Mouse (Mus musculus) left cerebral cortex, postnatal 10 days (tissue): ENCODE data around the gene Kif14. TPM values are rescaled to one million over a fixed set of nuclear protein-coding genes. Genes with fewer than 3 reads are reported as not detected.

Experiments used
- DNase-seq, 2 experiments: peaks; one replicate each; pipeline ENCODE4 v3.0.0; 2021 to 2022; ENCODE audit warnings: low spot score in 2 of 2, mixed read lengths in 1 of 2; ENCODE audit errors: extremely low spot score in 1 of 2
- intact Hi-C: fragments of 180-260 bp; cut with DNase I; formaldehyde crosslinking; loops from one replicate; pipeline ENCODE4 v1.15.1; 2025
- total RNA-seq, 2 experiments: library from RNA; stranded (reverse); gene quantifications; 2 replicates each; pipeline ENCODE4 v1.2.3; 2021

Kif14 gene
- total RNA-seq, 2 experiments from 2014 or later: 0.75 to 0.79 TPM

- no peak for DNase-seq
- intact Hi-C loops: no loop called here
Observed at GRCm38 (mm10) chr1:136570298-136570653, 104.1 kb downstream of the Kif14 start.

- no peak for DNase-seq
- intact Hi-C loops: no loop called here
Observed at GRCm38 (mm10) chr1:136570976-136571375, 104.8 kb downstream of the Kif14 start.

GRCm38 (mm10) chr1:136571530-136571929 is 105.4 kb downstream of the Kif14 start:
- intact Hi-C loops: no loop called here
- DNase-seq: no peak

- DNase-seq: no peak
- intact Hi-C loops: no loop called here
Observed at GRCm38 (mm10) chr1:136577890-136578663, 111.9 kb downstream of the Kif14 start.

GRCm38 (mm10) chr1:136579360-136579759 is 113.2 kb downstream of the Kif14 start:
- DNase-seq: no peak
- intact Hi-C loops: no loop called here

GRCm38 (mm10) chr1:136580266-136580665 is 114.1 kb downstream of the Kif14 start:
- intact Hi-C loops: no loop called here
- no peak for DNase-seq

Other genes with a start within 250 kb of the Kif14 start
- gene Inava, start 232.1 kb upstream of the Kif14 start, total RNA-seq: 1 to 10 TPM; 3.7 to 4.4 TPM
- 1 to 10 TPM; 7.4 to 9.0 TPM for gene Gpr25, start 205.5 kb upstream of the Kif14 start, total RNA-seq
- gene Camsap2, start 120.2 kb upstream of the Kif14 start, total RNA-seq: 100 to 1,000 TPM; 153 to 155 TPM
- gene Ddx59, start 51.1 kb upstream of the Kif14 start, total RNA-seq: 10 to 100 TPM; 10.3 TPM
- 10 to 100 TPM; 33.8 to 34.6 TPM for gene Zfp281, start 158.6 kb downstream of the Kif14 start, total RNA-seq